Mouse (Mus musculus) layer of hippocampus, postnatal 25 days (tissue): ENCODE data around the gene H2-Q10. TPM values are rescaled to one million over a fixed set of nuclear protein-coding genes. Genes with fewer than 3 reads are reported as not detected.
"Not testable (repeated sequence)": the region's sequence is repeated elsewhere in the genome, so short reads cannot be mapped to it uniquely, and the experiment has no call there.

Experiments used
- DNase-seq, 2 experiments: peaks; one replicate each; pipeline ENCODE4 v3.0.0; 2022; ENCODE audit warnings: mixed read lengths in 2 of 2, low spot score in 1 of 2; ENCODE audit errors: extremely low spot score in 1 of 2
- total RNA-seq, 2 experiments: library from RNA; stranded (reverse); gene quantifications; 2 replicates each; pipeline ENCODE4 v1.2.3; 2021

H2-Q10 gene
- under 1 TPM in 1 of 2 experiments, not detected in 1; 0.09 TPM for total RNA-seq

- DNase-seq, result no peak
Observed at GRCm38 (mm10) chr17:35469842-35470751, at the start of gene H2-Q10. TSS of gene H2-Q10 (plus strand) at chr17:35470089.

GRCm38 (mm10) chr17:35420206-35420810 lies 49.6 kb upstream of the H2-Q10 start:
- peak in 1 of 2 experiments; percentile 49 for DNase-seq

GRCm38 (mm10) chr17:35421331-35421730 lies 48.6 kb upstream of the H2-Q10 start:
- DNase-seq, result not testable (repeated sequence)

- not testable (repeated sequence) for DNase-seq
Observed at GRCm38 (mm10) chr17:35422360-35422759, 47.5 kb upstream of the H2-Q10 start.

GRCm38 (mm10) chr17:35423131-35423810 lies 46.6 kb upstream of the H2-Q10 start:
- not testable (repeated sequence) for DNase-seq

GRCm38 (mm10) chr17:35424106-35424505 lies 45.8 kb upstream of the H2-Q10 start:
- not testable (repeated sequence) for DNase-seq

- DNase-seq, result not testable (repeated sequence)
Observed at GRCm38 (mm10) chr17:35424624-35425416, 45.1 kb upstream of the H2-Q10 start, which contains the start of gene H2-Q6. TSS of gene H2-Q6 (plus strand) at chr17:35424850.

- not testable (repeated sequence) for DNase-seq
Observed at GRCm38 (mm10) chr17:35425474-35425873, 44.4 kb upstream of the H2-Q10 start.

- DNase-seq, result not testable (repeated sequence)
Observed at GRCm38 (mm10) chr17:35428883-35429282, 41.0 kb upstream of the H2-Q10 start.

GRCm38 (mm10) chr17:35430671-35431070 lies 39.2 kb upstream of the H2-Q10 start:
- not testable (repeated sequence) for DNase-seq

GRCm38 (mm10) chr17:35432167-35432566 lies 37.7 kb upstream of the H2-Q10 start:
- DNase-seq, result not testable (repeated sequence)

GRCm38 (mm10) chr17:35434836-35435235 lies 35.1 kb upstream of the H2-Q10 start:
- DNase-seq, result peak in 1 of 2 experiments; percentile 15

- not testable (repeated sequence) for DNase-seq
Observed at GRCm38 (mm10) chr17:35435577-35435976, 34.3 kb upstream of the H2-Q10 start.

GRCm38 (mm10) chr17:35437386-35437936 lies 32.4 kb upstream of the H2-Q10 start:
- not testable (repeated sequence) for DNase-seq

GRCm38 (mm10) chr17:35438395-35438794 lies 31.5 kb upstream of the H2-Q10 start:
- not testable (repeated sequence) for DNase-seq

GRCm38 (mm10) chr17:35438885-35439284 lies 31.0 kb upstream of the H2-Q10 start, which contains the start of gene H2-Q7:
TSS of gene H2-Q7 (plus strand) at chr17:35439155.
- DNase-seq, result peak; percentile 40 to 43

- not testable (repeated sequence) for DNase-seq
Observed at GRCm38 (mm10) chr17:35439295-35439747, 30.6 kb upstream of the H2-Q10 start.

GRCm38 (mm10) chr17:35439925-35440645 lies 29.8 kb upstream of the H2-Q10 start:
- not testable (repeated sequence) for DNase-seq

- DNase-seq, result not testable (repeated sequence)
Observed at GRCm38 (mm10) chr17:35442376-35442775, 27.5 kb upstream of the H2-Q10 start.
